Mouse (Mus musculus) embryo, embryonic 9.5 days (tissue): ENCODE data around the gene Riok1.

ENCODE experiments used
- DNase-seq: peaks from one replicate; pipeline ENCODE4 v3.0.0-alpha.2; 2017; ENCODE audit errors: extremely low spot score

Riok1 gene

GRCm38 (mm10) chr13:38036343-38037043, at the start of gene Riok1:
Gene Riok1, plus strand, starts transcription at chr13:38036995.
- DNase-seq, result peak; percentile 6

GRCm38 (mm10) chr13:37989701-37990100, 47.1 kb upstream of the Riok1 start:
- DNase-seq, result no peak

GRCm38 (mm10) chr13:37992638-37993371, 44.0 kb upstream of the Riok1 start:
- no peak for DNase-seq

- no peak for DNase-seq
Observed at GRCm38 (mm10) chr13:37993376-37993703, 43.5 kb upstream of the Riok1 start.

- DNase-seq, result peak; percentile 95
Observed at GRCm38 (mm10) chr13:37993704-37994404, 42.9 kb upstream of the Riok1 start, which contains the start of gene Ssr1. Gene Ssr1, minus strand, starts transcription at chr13:37994217.

DNA sequence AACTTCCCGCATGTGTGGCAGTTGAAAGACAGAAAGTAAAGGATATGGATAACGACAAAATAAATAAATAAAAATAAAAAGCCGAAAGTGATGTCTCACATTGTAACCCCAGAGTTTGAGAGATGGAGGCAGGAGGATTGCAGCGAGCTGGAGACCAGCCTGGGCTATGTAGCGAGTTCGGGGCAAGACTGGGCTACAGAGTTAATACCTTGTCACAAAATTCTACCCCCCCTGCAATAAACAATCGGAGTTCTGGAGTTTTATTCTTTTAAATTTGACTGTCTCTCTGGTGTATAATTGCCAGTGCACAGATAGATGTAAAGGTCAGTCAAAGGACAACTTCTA, 42.4 kb upstream of the Riok1 start:
- DNase-seq, result no peak

GRCm38 (mm10) chr13:37999713-38000112, 37.1 kb upstream of the Riok1 start:
- no peak for DNase-seq

- DNase-seq, result no peak
Observed at GRCm38 (mm10) chr13:38002461-38002860, 34.3 kb upstream of the Riok1 start.

DNA sequence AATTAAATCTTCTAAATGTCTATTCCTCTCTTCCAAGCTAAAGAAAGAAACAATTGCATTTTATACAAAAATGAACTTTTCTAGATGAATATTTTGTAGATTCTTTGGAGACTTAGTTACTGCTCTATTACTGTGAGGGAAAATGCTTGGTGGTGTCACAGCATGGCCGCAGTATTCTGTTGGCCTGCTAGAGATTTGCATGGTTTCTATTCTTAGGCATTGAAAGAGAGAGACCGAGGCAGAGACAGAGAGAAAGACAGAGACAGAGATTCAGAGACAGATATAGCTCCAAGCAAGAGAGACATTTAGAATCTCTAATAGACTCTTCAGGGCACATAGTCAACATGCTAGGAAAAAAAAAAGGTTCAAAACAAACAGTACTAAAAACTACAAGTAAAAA, 28.8 kb upstream of the Riok1 start:
- no peak for DNase-seq

DNA sequence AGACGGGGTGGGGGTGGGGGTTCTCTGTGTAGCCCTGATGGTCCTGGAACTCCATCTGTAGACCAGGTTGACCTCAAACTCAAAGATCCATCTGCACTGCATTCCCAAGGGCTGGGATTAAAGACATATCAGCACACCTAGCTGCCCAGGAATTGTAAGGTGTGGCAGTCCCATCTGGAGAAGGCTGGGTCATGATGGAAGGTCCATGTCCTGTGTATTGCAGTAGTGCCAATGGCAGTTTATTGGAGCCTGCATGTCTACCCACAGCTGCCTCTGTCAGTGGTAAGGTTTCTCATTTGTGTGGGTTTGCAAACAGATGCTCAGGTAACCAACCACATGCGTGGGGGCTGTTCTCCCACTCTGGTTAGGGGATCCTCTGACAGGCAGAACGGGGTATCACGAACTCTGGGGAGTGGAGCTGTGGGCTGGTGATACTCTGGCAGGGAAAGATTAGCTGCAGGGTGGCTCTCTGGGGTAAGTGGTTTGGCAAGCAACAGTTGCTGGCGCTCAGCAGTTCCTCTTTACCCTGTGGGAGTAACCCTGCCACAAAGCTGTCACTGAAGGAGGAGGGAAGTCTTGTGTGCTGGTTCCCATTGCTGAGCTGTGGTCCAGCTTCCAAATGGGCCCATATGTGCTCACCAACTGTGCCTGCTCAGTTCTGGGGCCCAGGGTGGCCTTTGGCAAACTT, 26.9 kb upstream of the Riok1 start:
- DNase-seq, result no peak

DNA sequence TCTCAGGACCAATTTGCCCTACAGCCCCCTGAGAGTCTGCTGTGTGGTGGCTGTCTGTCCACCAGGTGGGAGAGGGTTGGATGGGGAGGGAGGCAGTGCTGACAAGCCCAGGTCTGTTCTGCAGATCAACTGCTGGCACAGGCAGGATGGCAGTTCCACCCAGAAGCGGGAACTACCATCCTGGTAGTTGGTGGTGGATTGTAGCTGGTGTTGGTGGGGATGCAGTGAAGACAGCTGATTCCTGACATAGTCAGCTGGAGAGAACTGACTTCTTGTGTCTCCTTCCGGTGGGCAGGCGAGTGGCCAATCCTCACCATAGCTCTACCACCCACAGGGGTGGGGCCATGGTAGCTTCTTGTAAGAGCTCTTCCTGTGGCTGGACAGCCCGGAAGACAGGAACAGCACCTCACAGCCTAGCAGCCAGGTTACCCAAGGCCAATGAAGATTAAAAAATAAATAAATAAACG, 26.3 kb upstream of the Riok1 start:
- DNase-seq, result no peak

GRCm38 (mm10) chr13:38012436-38012835, 24.4 kb upstream of the Riok1 start:
- no peak for DNase-seq

GRCm38 (mm10) chr13:38015591-38015990, 21.2 kb upstream of the Riok1 start:
- no peak for DNase-seq

GRCm38 (mm10) chr13:38018791-38019190, 18.0 kb upstream of the Riok1 start:
- DNase-seq, result no peak

GRCm38 (mm10) chr13:38025874-38026273, 10.9 kb upstream of the Riok1 start:
- no peak for DNase-seq

- DNase-seq, result no peak
Observed at GRCm38 (mm10) chr13:38027618-38028248, 9.1 kb upstream of the Riok1 start.

GRCm38 (mm10) chr13:38028407-38028806, 8.4 kb upstream of the Riok1 start:
- DNase-seq, result no peak

- peak; percentile 97 for DNase-seq
Observed at GRCm38 (mm10) chr13:38037044-38037687, 371 bp downstream of the Riok1 start, which contains the start of gene Cage1. Gene Cage1, minus strand, starts transcription at chr13:38037069.

- no peak for DNase-seq
Observed at GRCm38 (mm10) chr13:38037811-38038210, 1.0 kb downstream of the Riok1 start.

DNA sequence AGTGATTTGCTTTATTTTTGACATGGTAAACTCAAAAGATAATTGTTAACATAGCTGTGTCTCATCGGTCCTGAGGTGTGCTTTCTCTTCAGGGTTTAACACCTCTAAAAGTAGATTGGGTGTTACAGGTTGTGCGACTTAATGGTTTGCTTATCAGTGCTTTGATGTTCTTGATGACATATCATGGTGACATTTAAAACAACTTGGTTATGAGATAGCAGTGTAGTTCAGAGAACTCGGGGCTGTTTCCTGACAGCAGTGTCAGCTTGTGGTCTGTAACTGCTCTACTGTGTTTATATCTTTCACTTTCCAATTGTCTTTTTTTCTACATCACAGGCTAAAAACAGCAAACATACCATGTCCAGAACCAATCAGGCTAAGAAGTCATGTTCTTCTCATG, 13.1 kb downstream of the Riok1 start:
- DNase-seq, result no peak

GRCm38 (mm10) chr13:38062678-38063077, 25.9 kb downstream of the Riok1 start:
- no peak for DNase-seq
